Mouse (Mus musculus) C2C12 (cell line): Measurements from ENCODE around the gene Gen1. TPM values are rescaled to one million over a fixed set of nuclear protein-coding genes. Genes with fewer than 3 reads are reported as not detected.

ENCODE experiments used
- H3K27me3 ChIP-seq: one replicate; pipeline ENCODE4 v1.6.1; 2011; ENCODE audit not compliant: control insufficient read depth, insufficient read depth, insufficient read length
- H3K36me3 ChIP-seq: one replicate; pipeline ENCODE4 v1.6.1; 2011; ENCODE audit not compliant: control insufficient read depth, insufficient read depth
- H3K4me3 ChIP-seq: one replicate; pipeline ENCODE4 v1.5.1; 2011; ENCODE audit warnings: mild to moderate bottlenecking, control low read depth; ENCODE audit not compliant: poor library complexity, insufficient read depth, severe bottlenecking
- H3K79me2 ChIP-seq: one replicate; pipeline ENCODE4 v1.6.1; 2011; ENCODE audit not compliant: control insufficient read depth, insufficient read depth
- H3K79me3 ChIP-seq: one replicate; pipeline ENCODE4 v1.6.1; 2011; ENCODE audit warnings: low read depth, control low read depth
- H3ac ChIP-seq: one replicate; pipeline ENCODE3; 2011; ENCODE audit warnings: low read depth; ENCODE audit not compliant: control insufficient read depth, insufficient read length
- CEBPB ChIP-seq: IDR thresholded peaks from one replicate; pipeline ENCODE4 v1.6.1; 2011; ENCODE audit warnings: low read depth, mild to moderate bottlenecking, control low read depth, moderate library complexity
- CTCF ChIP-seq: IDR thresholded peaks from one replicate; pipeline ENCODE4 v1.5.1; 2011; ENCODE audit not compliant: control insufficient read depth, insufficient read depth, insufficient read length
- FOSL1 ChIP-seq: IDR thresholded peaks from one replicate; pipeline ENCODE4 v1.8.0; 2011; ENCODE audit warnings: mild to moderate bottlenecking, low read length; ENCODE audit not compliant: poor library complexity, insufficient read depth, severe bottlenecking
- MAX ChIP-seq: IDR thresholded peaks from one replicate; pipeline ENCODE4 v1.6.1; 2011; ENCODE audit warnings: mild to moderate bottlenecking, control low read depth
- MYOD1 ChIP-seq: IDR thresholded peaks from one replicate; pipeline ENCODE4 v1.6.1; 2011; ENCODE audit warnings: low read depth; ENCODE audit not compliant: control insufficient read depth, insufficient read length
- MYOG ChIP-seq: IDR thresholded peaks from one replicate; pipeline ENCODE4 v1.6.1; 2011; ENCODE audit not compliant: control insufficient read depth, insufficient read length; ENCODE audit errors: extremely low read depth
- USF1 ChIP-seq: IDR thresholded peaks from one replicate; pipeline ENCODE4 v1.6.1; 2011; ENCODE audit warnings: low read depth, mild to moderate bottlenecking, control low read depth, moderate library complexity
- polyA plus RNA-seq: library from polyadenylated mRNA; unstranded; fragments of >200 nt; fragmentation: generic; extraction: Trizol; gene quantifications from one replicate; pipeline ENCODE4 v1.2.1, GENCODE M21; 2012; ENCODE audit warnings: missing spikeins

The Gen1 gene
- polyA plus RNA-seq, 1 experiment = 6.2 TPM

GRCm38 (mm10) chr12:11222566-11222965, 43.0 kb downstream of the Gen1 start:
- Histone ChIP-seq H3K27me3 (no peaks in the 10 kb centered on the region), H3K79me3 (no peaks in the 10 kb centered on the region), H3K36me3 (no peaks in the 10 kb centered on the region), H3ac (no peak overlapping the region), H3K79me2 (no peaks in the 10 kb centered on the region), H3K4me3 (no peak overlapping the region)
- no peak for TF ChIP-seq USF1
- TF ChIP-seq MAX = no peak
- TF ChIP-seq FOSL1 = no peak
- no peak for TF ChIP-seq CTCF
- no peak for TF ChIP-seq CEBPB
- TF ChIP-seq MYOD1 = no peak
- TF ChIP-seq MYOG = no peak

- Histone ChIP-seq H3ac (no peak overlapping the region), H3K27me3 (no peaks in the 10 kb centered on the region), H3K4me3 (no peak overlapping the region), H3K79me3 (no peaks in the 10 kb centered on the region), H3K79me2 (no peaks in the 10 kb centered on the region), H3K36me3 (no peaks in the 10 kb centered on the region)
- TF ChIP-seq MYOG = no peak
- TF ChIP-seq CEBPB = no peak
- peak; percentile 98 for TF ChIP-seq MYOD1
Measured at GRCm38 (mm10) chr12:11221524-11222330, 43.9 kb downstream of the Gen1 start.

GRCm38 (mm10) chr12:11217726-11218250, 47.8 kb downstream of the Gen1 start:
- Histone ChIP-seq H3K27me3 (no peaks in the 10 kb centered on the region), H3ac (no peak overlapping the region), H3K36me3 (no peaks in the 10 kb centered on the region), H3K79me2 (no peaks in the 10 kb centered on the region), H3K4me3 (no peak overlapping the region), H3K79me3 (no peaks in the 10 kb centered on the region)
- TF ChIP-seq USF1 (no peak), FOSL1 (no peak), CEBPB (no peak), MYOD1 (no peak), MYOG (no peak), CTCF (no peak), MAX (no peak)

GRCm38 (mm10) chr12:11216454-11216853, 49.1 kb downstream of the Gen1 start:
- TF ChIP-seq MYOD1 = no peak
- no peak for TF ChIP-seq FOSL1
- Histone ChIP-seq H3K79me2 (no peaks in the 10 kb centered on the region), H3K36me3 (no peaks in the 10 kb centered on the region), H3ac (no peak overlapping the region), H3K27me3 (no peaks in the 10 kb centered on the region), H3K79me3 (no peaks in the 10 kb centered on the region), H3K4me3 (no peak overlapping the region)

GRCm38 (mm10) chr12:11215555-11215954, 50.0 kb downstream of the Gen1 start:
- Histone ChIP-seq H3K79me3 (no peaks in the 10 kb centered on the region), H3K27me3 (no peaks in the 10 kb centered on the region), H3K4me3 (no peak overlapping the region), H3K36me3 (no peaks in the 10 kb centered on the region), H3ac (no peak overlapping the region), H3K79me2 (no peaks in the 10 kb centered on the region)
- TF ChIP-seq CEBPB (no peak), MAX (no peak), USF1 (no peak), CTCF (no peak), MYOG (no peak), MYOD1 (no peak), FOSL1 (no peak)

GRCm38 (mm10) chr12:11214776-11215175, 50.8 kb downstream of the Gen1 start:
- Histone ChIP-seq H3K79me3 (no peaks in the 10 kb centered on the region), H3ac (no peak overlapping the region), H3K4me3 (no peak overlapping the region), H3K27me3 (no peaks in the 10 kb centered on the region), H3K36me3 (no peaks in the 10 kb centered on the region), H3K79me2 (no peaks in the 10 kb centered on the region)
- TF ChIP-seq MAX = no peak
- TF ChIP-seq CEBPB = no peak
- TF ChIP-seq MYOD1 = no peak
- TF ChIP-seq MYOG = no peak
- TF ChIP-seq CTCF = no peak
- TF ChIP-seq USF1 = no peak

GRCm38 (mm10) chr12:11212881-11213280, 52.7 kb downstream of the Gen1 start:
- H3K27me3 ChIP-seq = peaks cover 5% of the 10 kb centered on the region
- no peaks in the 10 kb centered on the region for H3K79me2 ChIP-seq
- no peaks in the 10 kb centered on the region for H3K79me3 ChIP-seq
- no peak overlapping the region for H3ac ChIP-seq
- H3K4me3 ChIP-seq = no peak overlapping the region
- TF ChIP-seq MYOG = no peak
- TF ChIP-seq CTCF = no peak
- no peaks in the 10 kb centered on the region for H3K36me3 ChIP-seq
